In genomic region chr17:26421561-26421960, GRCm38 (mm10) we compare ENCODE assay signal across 8 mouse cellular contexts. TPM values are rescaled to one million over a fixed set of nuclear protein-coding genes. Genes with fewer than 3 reads are reported as not detected.
A peak's percentile ranks its signal among the peaks of the same experiment; 100 is the strongest.
DNase-seq lines count a peak whose midpoint lies in the region; ATAC-seq lines count a peak whose summit lies in the region.

No protein-coding gene starts in this region.

- H3K9ac ChIP-seq in kidney, embryonic 15.5 days, result no peak overlapping the region

- no peak for ATAC-seq in kidney, embryonic 15.5 days (replicated peaks; ENCODE audit: low FRiP score)
- no peak for ATAC-seq in monocyte, adult 5-6 weeks (replicated peaks; ENCODE audit: insufficient number of reproducible peaks, low FRiP score, low TSS enrichment, poor library complexity, severe bottlenecking)

- DNase-seq in adrenal gland, postnatal 10 days, result peak; percentile 54
- DNase-seq in adrenal gland, adult 18-20 months (ENCODE audit: low spot score in 2 of 2), result no peak
- DNase-seq in left cerebral cortex, adult 18-20 months (ENCODE audit: low spot score in 2 of 2), result peak; percentile 24 to 39
- DNase-seq in left cerebral cortex, adult 11 months (ENCODE audit: low spot score), result no peak
- DNase-seq in brain, adult 2 months (ENCODE audit: low read depth, low spot score), result peak; percentile 74
- peak; percentile 49 for DNase-seq in thymus, postnatal 0 days (ENCODE audit: low spot score)

- H3K27ac ChIP-seq in kidney, embryonic 15.5 days, result peak overlapping the region; percentile 66

- H3K36me3 ChIP-seq in kidney, embryonic 15.5 days, result no peaks in the 10 kb centered on the region

- H3K9me3 ChIP-seq in kidney, embryonic 15.5 days (replicated peaks), result no peaks in the 10 kb centered on the region

- no peaks in the 10 kb centered on the region for H3K27me3 ChIP-seq in kidney, embryonic 15.5 days

- H3K4me1 ChIP-seq in kidney, embryonic 15.5 days, result peaks cover 65% of the 10 kb centered on the region

- no peak overlapping the region for H3K4me3 ChIP-seq in kidney, embryonic 15.5 days (replicated peaks)

- 49% methylated on average over 3 of the region's 3 CpGs for WGBS in kidney, embryonic 15.5 days

- no peak overlapping the region for H3K4me2 ChIP-seq in kidney, embryonic 15.5 days

RNA-seq across cellular contexts. Expression of gene Neurl1b, which starts 6.9 kb away (rescaled TPM):
- 10 to 100 TPM; 43.6 to 44.0 TPM for total RNA-seq in adrenal gland, postnatal 10 days (2021)
- total RNA-seq in adrenal gland, adult 18-20 months (2021), result 10 to 100 TPM; 23.2 to 35.2 TPM
- total RNA-seq in left cerebral cortex, adult 18-20 months (2021), result 10 to 100 TPM; 75.1 to 77.0 TPM
- 1.3 and 1.7 TPM in 2 replicates for polyA plus RNA-seq in kidney, embryonic 15.5 days (2015; fragmentation: Nextera tagmentation; extraction: Ambion mirVana)
- polyA plus RNA-seq in thymus, postnatal 0 days (2015; fragmentation: Nextera tagmentation; extraction: Ambion mirVana), result 0.39 and 1.3 TPM in 2 replicates
- total RNA-seq in monocyte, adult 5-6 weeks (2017), result 0.11 to 0.29 TPM in 2 of 3 replicates, not detected in the other

Comparison
In these comparisons a context has a peak if more than half of its experiments do, and no peak if none do; other contexts are left out.
1. DNase-seq: peak in adrenal gland, postnatal 10 days (single experiment), left cerebral cortex, adult 18-20 months (2 of 2), brain, adult 2 months (single experiment) and thymus, postnatal 0 days (single experiment); none in adrenal gland, adult 18-20 months (0 of 2) and left cerebral cortex, adult 11 months (single experiment).
2. RNA of gene Neurl1b, which starts 6.9 kb away (total RNA-seq): 75.1 to 77.0 TPM in left cerebral cortex, adult 18-20 months, 43.6 to 44.0 TPM in adrenal gland, postnatal 10 days and 23.2 to 35.2 TPM in adrenal gland, adult 18-20 months; 0.11 to 0.29 TPM in monocyte, adult 5-6 weeks; every median in the first group is over 10 times any median in the second.